Mouse (Mus musculus): Measurements from ENCODE around the gene Ppp1r16b.

Ppp1r16b gene

GRCm38 (mm10) chr2:158665098-158665497 lies at the start of gene Ppp1r16b:
Gene Ppp1r16b, plus strand, starts transcription at chr2:158665398.
- no peak for DNase-seq

GRCm38 (mm10) chr2:158615702-158616101 lies 49.5 kb upstream of the Ppp1r16b start:
- no peak for DNase-seq

- peak; percentile 72 for DNase-seq
These were observed 48.9 kb upstream of the Ppp1r16b start for GRCm38 (mm10) chr2:158616296-158616695.

- peak; percentile 26 for DNase-seq
These were observed 48.4 kb upstream of the Ppp1r16b start for GRCm38 (mm10) chr2:158616790-158617189.

GRCm38 (mm10) chr2:158624718-158625222 lies 40.4 kb upstream of the Ppp1r16b start, which contains the start of gene Actr5:
Gene Actr5, plus strand, starts transcription at chr2:158624888.
- DNase-seq = peak; percentile 97

- DNase-seq = no peak
These were observed 40.0 kb upstream of the Ppp1r16b start for GRCm38 (mm10) chr2:158625231-158625630.

- no peak for DNase-seq
These were observed 39.5 kb upstream of the Ppp1r16b start for GRCm38 (mm10) chr2:158625697-158626096.

- DNase-seq = peak; percentile 46
These were observed 36.3 kb upstream of the Ppp1r16b start for GRCm38 (mm10) chr2:158628858-158629257.

- peak; percentile 72 for DNase-seq
These were observed 35.8 kb upstream of the Ppp1r16b start for GRCm38 (mm10) chr2:158629414-158629813.

- peak; percentile 74 for DNase-seq
These were observed 33.3 kb upstream of the Ppp1r16b start for GRCm38 (mm10) chr2:158631873-158632272.

- DNase-seq = peak; percentile 78
These were observed 23.3 kb upstream of the Ppp1r16b start for GRCm38 (mm10) chr2:158641869-158642268.

- no peak for DNase-seq
These were observed 22.6 kb upstream of the Ppp1r16b start for GRCm38 (mm10) chr2:158642587-158642986.

- DNase-seq = no peak
These were observed 21.4 kb upstream of the Ppp1r16b start for GRCm38 (mm10) chr2:158643791-158644190.

- DNase-seq = no peak
These were observed 13.9 kb upstream of the Ppp1r16b start for GRCm38 (mm10) chr2:158651159-158651908.

GRCm38 (mm10) chr2:158652985-158653384 lies 12.2 kb upstream of the Ppp1r16b start:
- peak; percentile 85 for DNase-seq

GRCm38 (mm10) chr2:158654717-158655116 lies 10.5 kb upstream of the Ppp1r16b start:
- no peak for DNase-seq

- DNase-seq = no peak
These were observed 9.4 kb upstream of the Ppp1r16b start for GRCm38 (mm10) chr2:158655806-158656205.

- DNase-seq = peak; percentile 69
These were observed 6.4 kb upstream of the Ppp1r16b start for GRCm38 (mm10) chr2:158658822-158659221.

- DNase-seq = no peak
These were observed 5.9 kb upstream of the Ppp1r16b start for GRCm38 (mm10) chr2:158659346-158659745.

- peak; percentile 71 for DNase-seq
These were observed 1.0 kb downstream of the Ppp1r16b start for GRCm38 (mm10) chr2:158666071-158666800.

GRCm38 (mm10) chr2:158667022-158667670 lies 1.9 kb downstream of the Ppp1r16b start:
- peak; percentile 83 for DNase-seq

GRCm38 (mm10) chr2:158667671-158668432 lies 2.7 kb downstream of the Ppp1r16b start:
- peak; percentile 63 for DNase-seq

All from retina, postnatal 1 day (tissue).